7 mouse cellular contexts compared by ENCODE assay signal in genomic region chr3:95135433-95136052, GRCm38 (mm10). TPM values are rescaled to one million over a fixed set of nuclear protein-coding genes. Genes with fewer than 3 reads are reported as not detected.
DNase-seq lines count a peak whose midpoint lies in the region; ATAC-seq and TF ChIP-seq lines count a peak whose summit lies in the region.

No protein-coding gene starts in this region.

- TF ChIP-seq CTCF in spleen, adult 2 months (IDR thresholded peaks at IDR 0.05; ENCODE audit: extremely low read depth, insufficient read depth, insufficient read length, insufficient replicate concordance), result no peak
- no peak for TF ChIP-seq CTCF in liver, postnatal 0 days (IDR thresholded peaks at IDR 0.05; ENCODE audit: low read depth)
- no peak for TF ChIP-seq CTCF in thymus, adult 2 months (IDR thresholded peaks at IDR 0.05; ENCODE audit: borderline replicate concordance, control insufficient read depth, extremely low read depth, insufficient read depth, low read length, poor library complexity)

- ATAC-seq in forebrain, embryonic 16.5 days, result no peak
- ATAC-seq in liver, postnatal 0 days, result no peak

- TF ChIP-seq EP300 in liver, postnatal 0 days (IDR thresholded peaks at IDR 0.05; ENCODE audit: low read depth), result no peak

- no peaks in the 10 kb centered on the region for H3K27me3 ChIP-seq in spleen, adult 2 months (ENCODE audit: control insufficient read depth, insufficient read depth, low read length)
- no peaks in the 10 kb centered on the region for H3K27me3 ChIP-seq in forebrain, embryonic 16.5 days (replicated peaks; ENCODE audit: control insufficient read depth, insufficient read depth, low read length)
- no peaks in the 10 kb centered on the region for H3K27me3 ChIP-seq in liver, postnatal 0 days (ENCODE audit: insufficient read depth, low read length)
- no peaks in the 10 kb centered on the region for H3K27me3 ChIP-seq in thymus, adult 2 months (ENCODE audit: control insufficient read depth, insufficient read depth, low read length)

- TF ChIP-seq POLR2A in spleen, adult 2 months (IDR thresholded peaks at IDR 0.05; ENCODE audit: low read depth, low read length), result 0 out of 2 replicates have a peak, but pooled peaks have one; percentile 9
- TF ChIP-seq POLR2A in thymus, adult 2 months (IDR thresholded peaks at IDR 0.05; ENCODE audit: control insufficient read depth, extremely low read depth, insufficient read depth, low read length, poor library complexity), result no peak

- peak in 1 of 2 experiments; percentile 27 for DNase-seq in spleen, adult 2 months (ENCODE audit: low read depth in 1 of 2, low spot score in 2 of 2)
- DNase-seq in spleen, adult 18-20 months, result no peak
- DNase-seq in liver, postnatal 0 days, result peak; percentile 34
- DNase-seq in thymus, adult 2 months, result peak; percentile 39
- no peak for DNase-seq in right cerebral cortex, postnatal 14 days
- DNase-seq in right cerebral cortex, postnatal 4 days, result no peak

- no peak overlapping the region for H3K9ac ChIP-seq in forebrain, embryonic 16.5 days (replicated peaks; ENCODE audit: low read depth, low read length)
- peak overlapping the region; percentile 51; the same call in 1 of the 2 replicates for H3K9ac ChIP-seq in liver, postnatal 0 days (replicated peaks)

- peaks cover 12% of the 10 kb centered on the region for H3K36me3 ChIP-seq in spleen, adult 2 months (ENCODE audit: control insufficient read depth, insufficient read depth, low read length)
- H3K36me3 ChIP-seq in forebrain, embryonic 16.5 days (ENCODE audit: control insufficient read depth, insufficient read depth), result peaks cover 8% of the 10 kb centered on the region
- peaks cover 20% of the 10 kb centered on the region; the same call in 1 of the 2 replicates for H3K36me3 ChIP-seq in liver, postnatal 0 days (replicated peaks; ENCODE audit: insufficient read depth, low read length)
- peaks cover 11% of the 10 kb centered on the region; the same call in 1 of the 2 replicates for H3K36me3 ChIP-seq in thymus, adult 2 months (ENCODE audit: control insufficient read depth, insufficient read depth, low read length)

- WGBS in spleen, adult 2 months, result 19% methylated on average over 7 of the region's 7 CpGs
- 91% methylated on average over 7 of the region's 7 CpGs for WGBS in forebrain, embryonic 16.5 days
- WGBS in liver, postnatal 0 days (ENCODE audit: insufficient replicate concordance), result 35% methylated on average over 7 of the region's 7 CpGs
- 8% methylated on average over 7 of the region's 7 CpGs for WGBS in thymus, adult 2 months

- H3K4me1 ChIP-seq in spleen, adult 2 months (ENCODE audit: control insufficient read depth, insufficient read depth, insufficient read length), result peaks cover 35% of the 10 kb centered on the region
- peaks cover 19% of the 10 kb centered on the region for H3K4me1 ChIP-seq in forebrain, embryonic 16.5 days (replicated peaks; ENCODE audit: control insufficient read depth, insufficient read depth, low read length)
- H3K4me1 ChIP-seq in liver, postnatal 0 days (ENCODE audit: insufficient read depth), result peaks cover 37% of the 10 kb centered on the region
- H3K4me1 ChIP-seq in thymus, adult 2 months (replicated peaks; ENCODE audit: control insufficient read depth, insufficient read depth, low read length), result peaks cover 34% of the 10 kb centered on the region

- H3K27ac ChIP-seq in spleen, adult 2 months (ENCODE audit: insufficient read depth, low read length), result peak overlapping the region; percentile 71
- H3K27ac ChIP-seq in forebrain, embryonic 16.5 days (ENCODE audit: low read length), result no peak overlapping the region
- peak overlapping the region; percentile 49 for H3K27ac ChIP-seq in liver, postnatal 0 days (ENCODE audit: low read depth)
- peak overlapping the region; percentile 41; the same call in 1 of the 2 replicates for H3K27ac ChIP-seq in thymus, adult 2 months (ENCODE audit: control insufficient read depth, insufficient read depth, low read length)

- H3K9me3 ChIP-seq in forebrain, embryonic 16.5 days (ENCODE audit: control insufficient read depth, low read length), result no peaks in the 10 kb centered on the region
- no peaks in the 10 kb centered on the region for H3K9me3 ChIP-seq in liver, postnatal 0 days (ENCODE audit: low read length)

- peak overlapping the region; percentile 62 for H3K4me2 ChIP-seq in forebrain, embryonic 16.5 days (ENCODE audit: low read length)
- peak overlapping the region; percentile 70 for H3K4me2 ChIP-seq in liver, postnatal 0 days (ENCODE audit: low read depth, low read length)

- peak overlapping the region; percentile 11; the same call in 1 of the 2 replicates for H3K4me3 ChIP-seq in spleen, adult 2 months (ENCODE audit: extremely low read depth, insufficient read depth, insufficient read length)
- no peak overlapping the region for H3K4me3 ChIP-seq in forebrain, embryonic 16.5 days (replicated peaks; ENCODE audit: low read length)
- H3K4me3 ChIP-seq in liver, postnatal 0 days (ENCODE audit: low read depth, low read length), result peak overlapping the region; percentile 52
- no peak overlapping the region for H3K4me3 ChIP-seq in thymus, adult 2 months (ENCODE audit: control insufficient read depth, insufficient read depth, low read length)

RNA-seq across cellular contexts. Expression of gene Lysmd1, which starts 1.7 kb away (rescaled TPM):
- 4.7 and 5.3 TPM in 2 replicates for polyA plus RNA-seq in spleen, adult 2 months (2012; rRNA removed)
- polyA plus RNA-seq in forebrain, embryonic 16.5 days (2015; fragmentation: Nextera tagmentation; extraction: Ambion mirVana), result 41.9 and 46.6 TPM in 2 replicates
- polyA plus RNA-seq in liver, postnatal 0 days (2015; fragmentation: Nextera tagmentation; extraction: Ambion mirVana), result 6.7 and 7.0 TPM in 2 replicates
- polyA plus RNA-seq in thymus, adult 2 months (2012; rRNA removed), result 13.1 and 14.1 TPM in 2 replicates

RNA-seq across cellular contexts. Expression of gene Scnm1, which starts 1.7 kb away (rescaled TPM):
- 25.2 and 29.4 TPM in 2 replicates for polyA plus RNA-seq in spleen, adult 2 months (2012; rRNA removed)
- polyA plus RNA-seq in forebrain, embryonic 16.5 days (2015; fragmentation: Nextera tagmentation; extraction: Ambion mirVana), result 90.1 and 93.1 TPM in 2 replicates
- 19.3 and 23.7 TPM in 2 replicates for polyA plus RNA-seq in liver, postnatal 0 days (2015; fragmentation: Nextera tagmentation; extraction: Ambion mirVana)
- 56.4 and 63.8 TPM in 2 replicates for polyA plus RNA-seq in thymus, adult 2 months (2012; rRNA removed)

RNA-seq across cellular contexts. Expression of gene Tnfaip8l2, which starts 6.6 kb away (rescaled TPM):
- 89.1 and 132 TPM in 2 replicates for polyA plus RNA-seq in spleen, adult 2 months (2012; rRNA removed)
- 2.1 and 2.5 TPM in 2 replicates for polyA plus RNA-seq in forebrain, embryonic 16.5 days (2015; fragmentation: Nextera tagmentation; extraction: Ambion mirVana)
- polyA plus RNA-seq in liver, postnatal 0 days (2015; fragmentation: Nextera tagmentation; extraction: Ambion mirVana), result 13.0 and 13.1 TPM in 2 replicates
- polyA plus RNA-seq in thymus, adult 2 months (2012; rRNA removed), result 78.5 and 79.6 TPM in 2 replicates

RNA-seq across cellular contexts. Expression of gene Tmod4, which starts 11.3 kb away (rescaled TPM):
- polyA plus RNA-seq in spleen, adult 2 months (2012; rRNA removed), result 0.69 and 0.91 TPM in 2 replicates
- 0.65 and 0.91 TPM in 2 replicates for polyA plus RNA-seq in forebrain, embryonic 16.5 days (2015; fragmentation: Nextera tagmentation; extraction: Ambion mirVana)
- 0.19 and 1.5 TPM in 2 replicates for polyA plus RNA-seq in liver, postnatal 0 days (2015; fragmentation: Nextera tagmentation; extraction: Ambion mirVana)
- polyA plus RNA-seq in thymus, adult 2 months (2012; rRNA removed), result 1.8 and 3.6 TPM in 2 replicates

RNA-seq across cellular contexts. Expression of gene Sema6c, which starts 24.7 kb away (rescaled TPM):
- 2.2 TPM in 2 replicates for polyA plus RNA-seq in spleen, adult 2 months (2012; rRNA removed)
- 21.4 and 22.6 TPM in 2 replicates for polyA plus RNA-seq in forebrain, embryonic 16.5 days (2015; fragmentation: Nextera tagmentation; extraction: Ambion mirVana)
- polyA plus RNA-seq in liver, postnatal 0 days (2015; fragmentation: Nextera tagmentation; extraction: Ambion mirVana), result 0.28 and 0.71 TPM in 2 replicates
- 12.0 and 14.0 TPM in 2 replicates for polyA plus RNA-seq in thymus, adult 2 months (2012; rRNA removed)

Comparison
In these comparisons a context has a peak if more than half of its experiments do, and no peak if none do; other contexts are left out.
1. DNase-seq: peak in liver, postnatal 0 days (single experiment) and thymus, adult 2 months (single experiment); none in spleen, adult 18-20 months (0 of 2), right cerebral cortex, postnatal 14 days (single experiment) and right cerebral cortex, postnatal 4 days (single experiment).
2. H3K4me3 ChIP-seq: peak in spleen, adult 2 months (single experiment) and liver, postnatal 0 days (single experiment); none in forebrain, embryonic 16.5 days (single experiment) and thymus, adult 2 months (single experiment).